13 mouse cellular contexts compared by ENCODE assay signal in genomic region chr11:113103161-113103845, GRCm38 (mm10).
DNase-seq lines count a peak whose midpoint lies in the region; ATAC-seq and TF ChIP-seq lines count a peak whose summit lies in the region.
"Had no signal": no experiment of that assay in that cellular context is flagged by ENCODE, and none has a peak within 500 bp of the region (broad histone marks: within the 10 kb centered on the region; RNA-seq: fewer than 3 reads in every experiment).

No protein-coding gene starts in this region.

- peak; percentile 63 for DNase-seq in lung, postnatal 0 days (ENCODE audit: low spot score)
- no peak for DNase-seq in lung, postnatal 10 days
- peak; percentile 80 for DNase-seq in Muller cell, postnatal 12 days (ENCODE audit: inconsistent ontology term)
- peak; percentile 51 to 56 for DNase-seq in adrenal gland, postnatal 36 days
- no peak for DNase-seq in spleen, postnatal 14 days (ENCODE audit: low spot score in 2 of 2)
- DNase-seq in cerebellum, adult 8-10 months: no peak
- DNase-seq: lung, embryonic 14.5 days had no signal

- no peak for TF ChIP-seq CTCF in lung, postnatal 0 days (IDR thresholded peaks at IDR 0.05)

- H3K9ac ChIP-seq in lung, postnatal 0 days (replicated peaks; ENCODE audit: low read depth): no peak overlapping the region
- no peak overlapping the region for H3K9ac ChIP-seq in stomach, embryonic 16.5 days (ENCODE audit: low read length)
- H3K9ac ChIP-seq: heart, embryonic 15.5 days; hindbrain, embryonic 15.5 days; limb, embryonic 15.5 days; lung, embryonic 14.5 days; neural tube, embryonic 12.5 days had no signal

- ATAC-seq in lung, postnatal 0 days: peak; percentile 47; the same call in 1 of the 2 replicates
- no peak for ATAC-seq in stomach, embryonic 16.5 days (ENCODE audit: insufficient read depth, low FRiP score)

- no peak overlapping the region for H3K27ac ChIP-seq in lung, postnatal 0 days (ENCODE audit: low read length)
- peak overlapping the region; percentile 32; the same call in 1 of the 2 replicates for H3K27ac ChIP-seq in stomach, embryonic 16.5 days (ENCODE audit: low read length)
- H3K27ac ChIP-seq: heart, embryonic 15.5 days; hindbrain, embryonic 15.5 days; left cerebral cortex, adult 2 months; limb, embryonic 15.5 days; neural tube, embryonic 12.5 days had no signal

- H3K36me3 ChIP-seq in lung, postnatal 0 days (ENCODE audit: insufficient read depth, low read length): no peaks in the 10 kb centered on the region
- no peaks in the 10 kb centered on the region for H3K36me3 ChIP-seq in stomach, embryonic 16.5 days (ENCODE audit: control insufficient read depth, insufficient read depth, low read length)
- H3K36me3 ChIP-seq: heart, embryonic 15.5 days; hindbrain, embryonic 15.5 days; limb, embryonic 15.5 days; neural tube, embryonic 12.5 days had no signal

- WGBS in lung, postnatal 0 days: 59% methylated on average over 12 of the region's 12 CpGs
- 71% methylated on average over 12 of the region's 12 CpGs for WGBS in stomach, embryonic 16.5 days

- TF ChIP-seq EP300 in lung, postnatal 0 days (IDR thresholded peaks at IDR 0.05): peak; percentile 81

- no peaks in the 10 kb centered on the region for H3K27me3 ChIP-seq in lung, postnatal 0 days (replicated peaks; ENCODE audit: insufficient read depth, low read length)
- no peaks in the 10 kb centered on the region for H3K27me3 ChIP-seq in stomach, embryonic 16.5 days (ENCODE audit: control insufficient read depth, insufficient read depth, low read length)
- H3K27me3 ChIP-seq: heart, embryonic 15.5 days; hindbrain, embryonic 15.5 days; limb, embryonic 15.5 days; neural tube, embryonic 12.5 days had no signal

- H3K4me3 ChIP-seq in lung, postnatal 0 days (ENCODE audit: low read depth, low read length): no peak overlapping the region
- H3K4me3 ChIP-seq in stomach, embryonic 16.5 days (replicated peaks; ENCODE audit: low read length): no peak overlapping the region
- H3K4me3 ChIP-seq: heart, embryonic 15.5 days; hindbrain, embryonic 15.5 days; left cerebral cortex, adult 2 months; limb, embryonic 15.5 days; neural tube, embryonic 12.5 days had no signal

- H3K4me2 ChIP-seq in lung, postnatal 0 days (replicated peaks; ENCODE audit: low read depth, low read length): no peak overlapping the region
- H3K4me2 ChIP-seq in stomach, embryonic 16.5 days (ENCODE audit: low read depth, low read length): no peak overlapping the region
- H3K4me2 ChIP-seq: heart, embryonic 15.5 days; hindbrain, embryonic 15.5 days; limb, embryonic 15.5 days; lung, embryonic 14.5 days; neural tube, embryonic 12.5 days had no signal

- H3K4me1 ChIP-seq in lung, postnatal 0 days (ENCODE audit: insufficient read depth, low read depth, low read length): peaks cover 9% of the 10 kb centered on the region
- peaks cover 28% of the 10 kb centered on the region for H3K4me1 ChIP-seq in stomach, embryonic 16.5 days (ENCODE audit: control insufficient read depth, insufficient read depth, low read length)

- no peaks in the 10 kb centered on the region for H3K9me3 ChIP-seq in lung, postnatal 0 days (ENCODE audit: low read length)
- no peaks in the 10 kb centered on the region for H3K9me3 ChIP-seq in stomach, embryonic 16.5 days (replicated peaks; ENCODE audit: control insufficient read depth, low read length)
- H3K9me3 ChIP-seq: heart, embryonic 15.5 days; hindbrain, embryonic 15.5 days; limb, embryonic 15.5 days; neural tube, embryonic 12.5 days had no signal

Comparison
In these comparisons a context has a peak if more than half of its experiments do, and no peak if none do; other contexts are left out.
1. DNase-seq: peak in lung, postnatal 0 days (single experiment), Muller cell, postnatal 12 days (single experiment) and adrenal gland, postnatal 36 days (2 of 2); none in lung, postnatal 10 days (single experiment), spleen, postnatal 14 days (0 of 2) and cerebellum, adult 8-10 months (single experiment).